Mouse (Mus musculus) small intestine, adult 2 months (tissue): Measurements from ENCODE around the gene Trmt1.

ENCODE experiments used
- CTCF ChIP-seq: fragments of 200-500 bp; IDR thresholded peaks from 2 replicates; pipeline ENCODE4 v1.5.1; 2012; ENCODE audit warnings: low read depth, mild to moderate bottlenecking, control low read depth, inconsistent platforms, low read length, moderate library complexity, mixed read lengths; ENCODE audit not compliant: insufficient replicate concordance, insufficient read length; ENCODE audit errors: extremely low read depth
- POLR2A ChIP-seq: fragments of 200-500 bp; IDR thresholded peaks from 2 replicates; pipeline ENCODE4 v1.6.1; 2012; ENCODE audit warnings: low read depth, mild to moderate bottlenecking, control low read depth, inconsistent platforms, low read length, moderate library complexity

- TF ChIP-seq CTCF = 0 out of 2 replicates have a peak, but pooled peaks have one; percentile 18
- TF ChIP-seq POLR2A = no peak
Observed at GRCm38 (mm10) chr8:84647461-84647901, 38.6 kb upstream of the Trmt1 start.
